Mouse (Mus musculus) kidney, adult 2 months (tissue): ENCODE results near the gene Tnfrsf13b.

ENCODE experiments used
- CTCF ChIP-seq: fragments of 200-500 bp; conservative IDR thresholded peaks from 2 replicates; pipeline ENCODE4 v1.5.1; 2011; ENCODE audit warnings: low read depth, mild to moderate bottlenecking, control low read depth, low read length, moderate library complexity, mixed read lengths; ENCODE audit not compliant: insufficient read depth, insufficient read length
- POLR2A ChIP-seq: fragments of 200-500 bp; IDR thresholded peaks from one replicate; pipeline ENCODE4 v1.6.1; 2011; ENCODE audit warnings: low read depth, low read length, control low read depth

GRCm38 (mm10) chr11:61126606-61127355, at the start of gene Tnfrsf13b:
- TF ChIP-seq CTCF (no peak), POLR2A (no peak)
